Mouse (Mus musculus): ENCODE results near the gene D1Ertd622e. TPM values are rescaled to one million over a fixed set of nuclear protein-coding genes. Genes with fewer than 3 reads are reported as not detected.

Gene D1Ertd622e
- polyA plus RNA-seq, 1 experiment from 2014 or later, result 37.8 TPM

DNA sequence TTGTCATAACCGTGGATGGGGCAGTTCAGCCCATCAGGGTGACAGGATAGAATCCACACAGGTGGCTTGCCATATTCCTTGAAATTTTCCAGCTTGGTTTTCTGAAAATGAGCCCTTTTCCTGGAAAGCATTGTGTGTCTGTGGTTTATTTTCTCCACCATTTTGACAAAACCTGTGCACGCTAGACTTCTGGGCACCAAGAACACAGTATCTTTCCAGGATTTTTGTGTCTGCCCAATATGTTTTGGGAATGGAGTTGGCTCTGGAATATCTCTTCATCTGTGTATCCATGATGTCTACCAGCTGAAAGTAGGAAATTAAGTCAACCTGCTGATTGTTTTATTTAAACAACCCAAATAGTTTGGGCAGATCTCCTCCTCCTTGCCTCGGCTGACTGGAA, 99.0 kb downstream of the D1Ertd622e start:
- no peak overlapping the region for H3K4me2 ChIP-seq
- no peak overlapping the region for H3K27ac ChIP-seq (ENCODE audit: low read depth, low read length)
- no peak overlapping the region for H3K9ac ChIP-seq (ENCODE audit: low read depth, low read length)
- H3K4me1 ChIP-seq (replicated peaks; ENCODE audit: control insufficient read depth, insufficient read depth, low read length), result no peaks in the 10 kb centered on the region
- no peaks in the 10 kb centered on the region for H3K27me3 ChIP-seq (replicated peaks; ENCODE audit: control insufficient read depth, insufficient read depth, low read length)
- H3K9me3 ChIP-seq (ENCODE audit: control insufficient read depth, low read length), result no peaks in the 10 kb centered on the region
- DNase-seq (ENCODE audit: low spot score), result no peak
- H3K4me3 ChIP-seq (ENCODE audit: low read depth, low read length), result no peak overlapping the region
- WGBS, result 79% methylated on average over 3 of the region's 3 CpGs
- ATAC-seq (replicated peaks; ENCODE audit: low FRiP score), result no peak
- H3K36me3 ChIP-seq (ENCODE audit: control insufficient read depth, insufficient read depth, low read length), result no peaks in the 10 kb centered on the region

Other genes with a start within 250 kb of the D1Ertd622e start
- 19.6 and 21.7 TPM in 2 replicates for gene Gin1, start 108.1 kb upstream of the D1Ertd622e start, polyA plus RNA-seq (2014; fragmentation: Nextera tagmentation; extraction: Ambion mirVana)
- 36.5 and 39.5 TPM in 2 replicates for gene Ppip5k2, start 108.3 kb upstream of the D1Ertd622e start, polyA plus RNA-seq (2014; fragmentation: Nextera tagmentation; extraction: Ambion mirVana)

Measured in liver, embryonic 11.5 days (tissue).